Mouse (Mus musculus): ENCODE data around the gene 6030452D12Rik. TPM values are rescaled to one million over a fixed set of nuclear protein-coding genes. Genes with fewer than 3 reads are reported as not detected.

The 6030452D12Rik gene
- polyA plus RNA-seq, 1 experiment from 2014 or later, result not detected

DNA sequence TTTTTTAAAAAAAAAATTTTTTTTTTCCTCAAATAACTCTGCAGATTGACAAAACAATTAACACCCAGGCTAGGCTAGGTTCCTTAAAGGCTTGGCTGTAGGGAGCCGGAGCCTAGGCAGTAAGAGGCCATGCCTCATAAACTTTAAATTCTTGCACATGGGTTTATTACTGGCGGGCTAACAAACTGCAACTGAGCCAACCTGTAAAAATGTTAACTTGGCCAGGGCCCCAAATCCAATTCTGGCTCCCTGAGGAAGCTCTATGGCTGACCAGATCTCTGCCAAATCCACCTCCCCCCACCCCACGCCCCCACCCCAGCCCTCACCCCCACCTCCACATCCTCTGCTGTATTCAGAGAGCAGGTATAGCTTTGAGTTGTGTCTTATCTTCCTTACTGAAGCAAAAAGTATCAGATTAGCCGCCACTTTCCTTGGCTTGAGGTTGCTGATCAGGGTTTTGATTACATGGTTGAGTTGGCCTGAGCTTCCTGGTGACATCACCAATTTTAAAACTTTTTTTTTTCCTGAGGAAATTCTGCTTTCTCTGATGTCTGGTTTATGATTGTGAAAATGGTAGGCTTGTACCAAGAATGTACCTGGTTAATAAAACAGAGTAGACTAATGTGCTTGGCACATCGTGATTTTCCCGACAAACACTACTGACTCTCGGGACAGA, 12.3 kb downstream of the 6030452D12Rik start:
- no peak overlapping the region for H3K4me3 ChIP-seq (ENCODE audit: low read depth, low read length)
- H3K36me3 ChIP-seq (ENCODE audit: control insufficient read depth, insufficient read depth), result no peaks in the 10 kb centered on the region
- no peak overlapping the region for H3K27ac ChIP-seq (ENCODE audit: low read depth, low read length)
- peaks cover 22% of the 10 kb centered on the region for H3K27me3 ChIP-seq (replicated peaks; ENCODE audit: control insufficient read depth, insufficient read depth, low read length)
- 46% methylated on average over 7 of the region's 7 CpGs for WGBS
- peaks cover 12% of the 10 kb centered on the region for H3K4me1 ChIP-seq (replicated peaks; ENCODE audit: control insufficient read depth, insufficient read depth, low read length)
- no peak for ATAC-seq
- no peaks in the 10 kb centered on the region for H3K9me3 ChIP-seq (ENCODE audit: control insufficient read depth)
- 0 out of 2 replicates have a peak overlapping the region, but pooled peaks have one; percentile 72 for H3K4me2 ChIP-seq (replicated peaks; ENCODE audit: low read depth)
- TF ChIP-seq CTCF (IDR thresholded peaks at IDR 0.05; ENCODE audit: low read depth), result no peak
- H3K9ac ChIP-seq (ENCODE audit: low read depth, low read length), result no peak overlapping the region

DNA sequence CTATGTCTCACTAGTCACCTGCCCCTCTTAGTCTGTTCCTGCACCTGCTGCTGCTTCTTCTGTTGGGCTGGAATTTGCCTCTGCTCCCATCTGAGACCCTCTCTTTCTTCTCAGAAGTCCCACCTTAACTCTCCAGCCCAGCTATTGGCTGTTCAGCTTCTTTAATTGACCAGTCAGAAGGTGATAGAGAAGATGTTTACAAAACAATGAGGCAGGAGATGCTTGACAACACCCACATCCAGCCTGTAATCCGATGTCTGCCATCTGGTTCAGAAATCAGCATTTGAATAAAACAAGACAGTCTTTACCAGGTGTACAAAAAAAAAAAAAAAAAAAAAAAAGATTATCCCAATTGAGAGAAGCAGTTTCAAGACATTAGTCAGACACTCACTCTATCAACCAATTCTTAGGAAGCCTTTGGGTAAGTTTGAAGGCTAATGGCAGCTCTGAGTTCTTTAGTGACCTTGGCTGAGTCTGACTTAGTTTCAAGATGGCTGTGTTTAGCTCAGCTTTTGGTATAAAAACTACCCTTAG, 15.7 kb downstream of the 6030452D12Rik start:
- no peak for TF ChIP-seq CTCF (IDR thresholded peaks at IDR 0.05; ENCODE audit: low read depth)
- Histone ChIP-seq H3K4me1 (replicated peaks; ENCODE audit: control insufficient read depth, insufficient read depth, low read length) (peaks cover 8% of the 10 kb centered on the region), H3K27ac (ENCODE audit: low read depth, low read length) (no peak overlapping the region), H3K4me3 (ENCODE audit: low read depth, low read length) (no peak overlapping the region), H3K36me3 (ENCODE audit: control insufficient read depth, insufficient read depth) (no peaks in the 10 kb centered on the region), H3K9me3 (ENCODE audit: control insufficient read depth) (no peaks in the 10 kb centered on the region), H3K27me3 (replicated peaks; ENCODE audit: control insufficient read depth, insufficient read depth, low read length) (peaks cover 13% of the 10 kb centered on the region; the same call in 1 of the 2 replicates), H3K9ac (ENCODE audit: low read depth, low read length) (no peak overlapping the region), H3K4me2 (replicated peaks; ENCODE audit: low read depth) (no peak overlapping the region)
- 52% methylated on average over 1 of the region's 1 CpGs for WGBS
- no peak for ATAC-seq

GRCm38 (mm10) chr8:106516581-106516980, 16.3 kb downstream of the 6030452D12Rik start:
- Histone ChIP-seq H3K36me3 (ENCODE audit: control insufficient read depth, insufficient read depth) (no peaks in the 10 kb centered on the region), H3K9me3 (ENCODE audit: control insufficient read depth) (no peaks in the 10 kb centered on the region), H3K27me3 (replicated peaks; ENCODE audit: control insufficient read depth, insufficient read depth, low read length) (peaks cover 7% of the 10 kb centered on the region; the same call in 1 of the 2 replicates), H3K4me1 (replicated peaks; ENCODE audit: control insufficient read depth, insufficient read depth, low read length) (peaks cover 4% of the 10 kb centered on the region; the same call in 1 of the 2 replicates), H3K4me2 (replicated peaks; ENCODE audit: low read depth) (no peak overlapping the region), H3K27ac (ENCODE audit: low read depth, low read length) (no peak overlapping the region), H3K9ac (ENCODE audit: low read depth, low read length) (no peak overlapping the region), H3K4me3 (ENCODE audit: low read depth, low read length) (no peak overlapping the region)
- no peak for TF ChIP-seq CTCF (IDR thresholded peaks at IDR 0.05; ENCODE audit: low read depth)
- WGBS, result 62% methylated on average over 2 of the region's 2 CpGs
- no peak for ATAC-seq

- Histone ChIP-seq H3K4me1 (replicated peaks; ENCODE audit: control insufficient read depth, insufficient read depth, low read length) (peaks cover 4% of the 10 kb centered on the region; the same call in 1 of the 2 replicates), H3K36me3 (ENCODE audit: control insufficient read depth, insufficient read depth) (no peaks in the 10 kb centered on the region), H3K4me2 (replicated peaks; ENCODE audit: low read depth) (no peak overlapping the region), H3K9ac (ENCODE audit: low read depth, low read length) (no peak overlapping the region), H3K27ac (ENCODE audit: low read depth, low read length) (no peak overlapping the region), H3K27me3 (replicated peaks; ENCODE audit: control insufficient read depth, insufficient read depth, low read length) (no peaks in the 10 kb centered on the region), H3K4me3 (ENCODE audit: low read depth, low read length) (no peak overlapping the region), H3K9me3 (ENCODE audit: control insufficient read depth) (no peaks in the 10 kb centered on the region)
- peak; percentile 38; the same call in 1 of the 2 replicates for ATAC-seq
- no peak for TF ChIP-seq CTCF (IDR thresholded peaks at IDR 0.05; ENCODE audit: low read depth)
- 15% methylated on average over 3 of the region's 3 CpGs for WGBS
Observed at GRCm38 (mm10) chr8:106518763-106519162, 18.4 kb downstream of the 6030452D12Rik start.

GRCm38 (mm10) chr8:106520578-106520977, 20.3 kb downstream of the 6030452D12Rik start:
- WGBS, result 76% methylated on average over 7 of the region's 7 CpGs
- Histone ChIP-seq H3K9me3 (ENCODE audit: control insufficient read depth) (no peaks in the 10 kb centered on the region), H3K27ac (ENCODE audit: low read depth, low read length) (no peak overlapping the region), H3K9ac (ENCODE audit: low read depth, low read length) (no peak overlapping the region), H3K27me3 (replicated peaks; ENCODE audit: control insufficient read depth, insufficient read depth, low read length) (no peaks in the 10 kb centered on the region), H3K4me2 (replicated peaks; ENCODE audit: low read depth) (no peak overlapping the region), H3K4me3 (ENCODE audit: low read depth, low read length) (no peak overlapping the region), H3K36me3 (ENCODE audit: control insufficient read depth, insufficient read depth) (no peaks in the 10 kb centered on the region), H3K4me1 (replicated peaks; ENCODE audit: control insufficient read depth, insufficient read depth, low read length) (peaks cover 4% of the 10 kb centered on the region; the same call in 1 of the 2 replicates)
- no peak for TF ChIP-seq CTCF (IDR thresholded peaks at IDR 0.05; ENCODE audit: low read depth)
- no peak for ATAC-seq

DNA sequence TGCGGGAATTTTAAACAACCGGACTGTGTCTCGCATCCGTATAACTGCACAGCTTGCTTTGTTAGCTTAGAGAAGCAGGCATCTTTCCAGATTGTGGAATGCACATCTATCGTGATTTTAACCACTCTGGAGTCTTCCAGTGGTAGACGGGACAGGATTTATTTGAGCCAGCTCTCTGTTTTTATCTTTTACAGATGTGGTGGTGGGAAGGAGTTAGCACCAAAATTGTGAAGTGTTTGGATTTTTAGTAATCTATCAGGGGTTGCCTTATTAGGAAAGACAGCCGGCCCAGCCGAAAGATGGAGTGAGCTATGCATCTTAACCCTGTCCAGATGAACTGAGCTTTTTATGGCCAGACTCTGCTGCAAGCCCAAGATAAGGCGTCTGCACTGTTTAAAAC, 21.5 kb downstream of the 6030452D12Rik start:
- Histone ChIP-seq H3K27ac (ENCODE audit: low read depth, low read length) (no peak overlapping the region), H3K9ac (ENCODE audit: low read depth, low read length) (no peak overlapping the region), H3K27me3 (replicated peaks; ENCODE audit: control insufficient read depth, insufficient read depth, low read length) (no peaks in the 10 kb centered on the region), H3K4me3 (ENCODE audit: low read depth, low read length) (no peak overlapping the region), H3K9me3 (ENCODE audit: control insufficient read depth) (no peaks in the 10 kb centered on the region), H3K36me3 (ENCODE audit: control insufficient read depth, insufficient read depth) (no peaks in the 10 kb centered on the region), H3K4me2 (replicated peaks; ENCODE audit: low read depth) (no peak overlapping the region), H3K4me1 (replicated peaks; ENCODE audit: control insufficient read depth, insufficient read depth, low read length) (peaks cover 4% of the 10 kb centered on the region; the same call in 1 of the 2 replicates)
- 33% methylated on average over 9 of the region's 9 CpGs for WGBS
- TF ChIP-seq CTCF (IDR thresholded peaks at IDR 0.05; ENCODE audit: low read depth), result no peak
- no peak for ATAC-seq
